ENCODE assay signal across 18 mouse cellular contexts in the genomic region with DNA sequence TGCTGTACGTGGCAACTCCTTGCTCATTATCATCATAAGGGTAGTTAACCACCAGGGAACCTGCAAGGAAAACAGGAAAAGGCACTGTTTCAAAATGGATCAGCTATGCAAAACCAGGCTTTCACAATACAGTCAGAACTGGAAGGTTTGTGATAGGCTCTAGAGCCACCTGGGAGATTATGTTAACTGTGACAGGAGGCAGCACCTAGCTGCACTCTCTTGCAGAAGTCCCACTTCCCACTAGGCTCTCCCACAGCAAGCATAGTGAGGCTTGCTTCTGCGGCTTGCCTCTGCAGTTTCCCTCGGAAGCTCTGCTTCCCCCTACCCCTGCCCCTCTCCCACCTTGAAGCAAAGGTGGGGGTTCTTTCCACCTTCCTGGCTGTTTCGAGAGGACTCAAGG.
"Had no signal": no experiment of that assay in that cellular context is flagged by ENCODE, and none has a peak within 500 bp of the region (broad histone marks: within the 10 kb centered on the region; RNA-seq: fewer than 3 reads in every experiment).

No protein-coding gene starts in this region.

- DNase-seq: liver, postnatal 0 days; lung, adult 2 months; lung, postnatal 14 days; lung, postnatal 36 days; right cerebral cortex, postnatal 14 days; thymus, adult 2 months; thymus, postnatal 14 days; thymus, postnatal 36 days had no signal

- ATAC-seq: liver, postnatal 0 days; lung, postnatal 0 days; midbrain, embryonic 13.5 days; midbrain, embryonic 15.5 days had no signal

- H3K4me3 ChIP-seq: lung, embryonic 15.5 days; megakaryocyte, embryonic 14.5 days; midbrain, embryonic 13.5 days; midbrain, embryonic 15.5 days; neural tube, embryonic 12.5 days; stomach, embryonic 15.5 days had no signal

- H3K27me3 ChIP-seq: lung, embryonic 15.5 days; megakaryocyte, embryonic 14.5 days; midbrain, embryonic 13.5 days; midbrain, embryonic 15.5 days; neural tube, embryonic 12.5 days; stomach, embryonic 15.5 days had no signal

- H3K4me1 ChIP-seq: megakaryocyte, embryonic 14.5 days; midbrain, embryonic 13.5 days; midbrain, embryonic 15.5 days; neural tube, embryonic 12.5 days had no signal

- H3K27ac ChIP-seq: lung, embryonic 15.5 days; macrophage; midbrain, embryonic 13.5 days; midbrain, embryonic 15.5 days; neural tube, embryonic 12.5 days; stomach, embryonic 15.5 days; stomach, postnatal 0 days had no signal

- H3K4me2 ChIP-seq: lung, embryonic 15.5 days; midbrain, embryonic 11.5 days; midbrain, embryonic 13.5 days; midbrain, embryonic 15.5 days; neural tube, embryonic 12.5 days; stomach, embryonic 15.5 days had no signal

- H3K9me3 ChIP-seq: lung, embryonic 15.5 days; megakaryocyte, embryonic 14.5 days; midbrain, embryonic 13.5 days; midbrain, embryonic 15.5 days; neural tube, embryonic 12.5 days; stomach, embryonic 15.5 days had no signal

- H3K9ac ChIP-seq: liver, postnatal 0 days; lung, embryonic 15.5 days; midbrain, embryonic 13.5 days; midbrain, embryonic 15.5 days; neural tube, embryonic 12.5 days; stomach, embryonic 15.5 days had no signal
